Mouse (Mus musculus) kidney, postnatal 0 days (tissue): ENCODE measurements at regions not wholly inside any gene's neighbourhood (a gene's known extent, or its start where the extent isn't known, plus 50 kb on each side); places are given as distances from the start of the nearest gene placed in this dataset.

Experiments used
- ATAC-seq: fragments of 200-750 bp; cut with Nextera tagmentation; replicated peaks from 2 replicates; pipeline ENCODE4 v1.8.0; 2017; ENCODE audit warnings: low read depth, moderate number of reproducible peaks, moderate TSS enrichment, moderate library complexity; ENCODE audit not compliant: low FRiP score
- DNase-seq: peaks from one replicate; pipeline ENCODE4 v3.0.0-alpha.2; 2016; ENCODE audit warnings: low spot score
- H3K27ac ChIP-seq: fragments of 300-500 bp; sonication (generic); 2 replicates; pipeline ENCODE4 v1.5.1; 2014; ENCODE audit warnings: mild to moderate bottlenecking
- H3K27me3 ChIP-seq: fragments of 300-500 bp; sonication (generic); 2 replicates; pipeline ENCODE4 v1.6.1; 2014; ENCODE audit warnings: low read length, mixed read lengths; ENCODE audit not compliant: insufficient read depth
- H3K36me3 ChIP-seq: fragments of 300-500 bp; sonication (generic); 2 replicates; pipeline ENCODE4 v1.6.1; 2014; ENCODE audit warnings: low read length, mixed read lengths; ENCODE audit not compliant: insufficient read depth
- H3K4me1 ChIP-seq: fragments of 300-500 bp; sonication (generic); replicated peaks from 2 replicates; pipeline ENCODE4 v1.6.1; 2014; ENCODE audit warnings: antibody characterized with exemption, low read length, mixed read lengths; ENCODE audit not compliant: insufficient read depth
- H3K4me2 ChIP-seq: fragments of 300-500 bp; sonication (generic); 2 replicates; pipeline ENCODE4 v1.6.1; 2014; ENCODE audit warnings: mild to moderate bottlenecking, low read length, moderate library complexity, mixed read lengths
- H3K4me3 ChIP-seq: fragments of 300-500 bp; sonication (generic); replicated peaks from 2 replicates; pipeline ENCODE4 v1.5.1; 2014; ENCODE audit warnings: low read depth, low read length
- H3K9ac ChIP-seq: fragments of 300-500 bp; sonication (generic); 2 replicates; pipeline ENCODE4 v1.6.1; 2014; ENCODE audit warnings: low read depth, low read length
- H3K9me3 ChIP-seq: fragments of 300-500 bp; sonication (generic); replicated peaks from 2 replicates; pipeline ENCODE4 v1.6.1; 2016; ENCODE audit warnings: low read length, inconsistent platforms, mixed read lengths
- CTCF ChIP-seq: IDR thresholded peaks from 2 replicates; pipeline ENCODE4 v1.5.1; 2016; ENCODE audit warnings: antibody characterized with exemption, low read depth, mild to moderate bottlenecking, moderate library complexity
- WGBS: fragments of 180-500 bp; shearing (Covaris S2); extraction: QIAGEN DNeasy Blood & Tissue Kit; methylation state at CpG from one replicate; pipeline ENCODE4 v1.1.7; 2014; 5-methylcytosine and 5-hydroxymethylcytosine counted together

DNA sequence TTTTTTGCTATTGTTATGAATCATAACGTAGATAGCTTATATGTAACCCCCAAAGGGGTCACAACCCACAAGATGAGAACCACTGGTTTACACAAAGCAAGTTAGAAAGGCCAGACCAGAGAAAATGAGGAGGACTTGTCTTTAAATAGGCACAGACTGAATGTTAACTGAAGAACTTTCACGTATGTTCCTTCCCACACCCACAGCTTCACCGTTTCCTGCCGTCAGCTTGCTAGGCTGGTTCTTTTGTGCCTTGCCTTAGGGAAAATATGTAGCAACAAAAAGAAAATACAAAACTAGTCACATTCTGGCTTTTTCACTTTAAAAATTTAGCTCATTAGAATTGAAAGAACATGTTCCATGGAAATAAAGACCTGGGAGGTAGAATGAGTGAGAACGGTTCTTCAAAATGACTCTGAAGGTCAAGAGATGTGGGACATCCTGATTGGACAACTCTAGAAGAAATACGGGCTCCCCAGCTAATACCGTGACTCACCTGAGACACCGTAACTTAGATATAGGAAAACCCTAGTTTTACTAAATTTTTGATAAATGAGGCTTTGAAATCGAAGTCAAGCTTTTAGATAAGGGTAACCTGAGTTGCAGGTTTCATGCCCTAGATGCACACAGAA lies 57.2 kb upstream of the Gm47985 start:
- no peak for TF ChIP-seq CTCF
- Histone ChIP-seq H3K4me3 (no peak overlapping the region), H3K4me1 (no peaks in the 10 kb centered on the region), H3K4me2 (no peak overlapping the region), H3K27ac (no peak overlapping the region), H3K9ac (no peak overlapping the region), H3K36me3 (no peaks in the 10 kb centered on the region), H3K27me3 (no peaks in the 10 kb centered on the region), H3K9me3 (no peaks in the 10 kb centered on the region)
- WGBS, result 84% methylated on average over 9 of the region's 9 CpGs
- no peak for DNase-seq
- no peak for ATAC-seq

DNA sequence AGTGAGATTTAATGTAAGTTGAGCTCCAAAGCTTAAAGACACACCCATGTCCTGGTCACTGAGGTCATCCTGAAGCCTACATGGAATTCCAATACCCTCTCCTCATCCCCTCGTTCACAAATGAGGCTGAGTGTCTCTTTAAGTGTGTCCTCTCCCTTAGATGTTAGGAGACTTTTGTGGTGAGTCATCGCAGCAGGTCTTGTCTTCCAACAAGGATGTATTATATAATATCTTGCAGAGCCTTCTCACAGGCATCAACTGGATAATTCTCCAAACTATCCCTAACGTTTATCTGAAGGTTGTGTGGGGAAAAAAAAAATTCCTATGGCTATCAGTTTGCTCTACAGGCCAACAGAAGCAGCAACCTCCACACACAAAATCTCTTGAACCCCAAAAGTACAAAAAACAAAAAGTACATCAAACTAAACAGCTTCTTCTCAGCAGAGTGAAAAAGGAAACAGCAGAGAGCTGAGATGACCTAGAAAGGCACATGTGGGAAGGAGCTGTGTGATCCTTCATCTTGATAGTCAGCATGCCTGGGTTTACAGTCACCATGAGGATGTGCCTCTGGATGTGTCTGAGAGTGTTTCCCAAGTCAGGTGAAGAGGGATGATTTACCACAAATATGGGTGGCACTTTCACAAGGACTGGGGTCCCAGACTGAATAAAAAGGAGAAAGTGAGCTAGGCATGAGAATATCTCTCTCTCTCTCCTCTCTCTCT lies 56.4 kb upstream of the Gm47985 start:
- H3K27me3 ChIP-seq, result no peaks in the 10 kb centered on the region
- no peak overlapping the region for H3K4me3 ChIP-seq
- no peaks in the 10 kb centered on the region for H3K36me3 ChIP-seq
- WGBS, result 74% methylated on average over 3 of the region's 3 CpGs
- ATAC-seq, result no peak
- no peak for DNase-seq
- no peak overlapping the region for H3K27ac ChIP-seq
- no peaks in the 10 kb centered on the region for H3K4me1 ChIP-seq
- H3K4me2 ChIP-seq, result no peak overlapping the region
- H3K9ac ChIP-seq, result no peak overlapping the region
- TF ChIP-seq CTCF, result no peak
- H3K9me3 ChIP-seq, result no peaks in the 10 kb centered on the region

DNA sequence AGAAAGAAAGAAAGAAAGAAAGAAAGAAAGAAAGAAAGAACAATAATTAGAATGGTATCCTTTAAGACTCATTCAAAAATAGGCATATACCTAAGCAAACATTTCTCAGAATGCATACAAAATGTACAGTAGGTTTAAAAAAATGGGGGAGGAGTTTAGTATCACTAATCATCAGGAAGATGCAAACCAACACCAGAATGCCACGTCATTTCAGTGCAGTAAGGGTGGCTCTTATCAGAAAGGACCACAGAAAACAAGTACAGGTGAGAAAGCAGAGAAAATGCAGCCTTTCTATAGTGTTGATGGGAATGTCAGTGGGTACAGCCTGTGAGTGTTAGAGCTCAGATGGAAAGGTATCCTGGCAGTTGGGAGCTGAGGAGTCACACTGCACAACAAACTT lies 55.6 kb upstream of the Gm47985 start:
- no peaks in the 10 kb centered on the region for H3K4me1 ChIP-seq
- ATAC-seq (no peak), DNase-seq (no peak)
- H3K27me3 ChIP-seq, result no peaks in the 10 kb centered on the region
- H3K36me3 ChIP-seq, result no peaks in the 10 kb centered on the region
- WGBS, result 59% methylated on average over 1 of the region's 1 CpGs
- H3K9me3 ChIP-seq, result no peaks in the 10 kb centered on the region
- no peak overlapping the region for H3K9ac ChIP-seq
- H3K27ac ChIP-seq, result no peak overlapping the region
- TF ChIP-seq CTCF, result no peak
- H3K4me3 ChIP-seq, result no peak overlapping the region
- no peak overlapping the region for H3K4me2 ChIP-seq

DNA sequence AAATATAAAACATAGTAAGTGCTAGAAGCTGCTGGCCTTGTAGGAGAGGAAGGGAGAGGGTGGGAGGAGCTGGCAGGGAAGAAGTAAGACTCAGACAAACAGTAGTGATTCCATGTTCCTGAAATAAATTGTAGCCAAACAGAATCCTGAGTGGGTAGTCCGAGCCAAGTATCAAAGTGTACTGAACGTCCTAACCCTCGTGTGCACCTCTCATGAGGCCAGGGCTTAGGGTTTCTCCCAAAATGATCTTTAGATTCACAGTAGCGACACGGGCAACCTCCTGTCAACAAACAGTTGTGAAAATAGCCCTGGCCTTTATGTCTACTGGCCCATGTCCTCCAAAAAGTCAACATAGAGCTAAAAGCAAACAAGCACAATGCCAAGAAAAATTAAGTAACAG lies 54.3 kb upstream of the Gm47985 start:
- whole genome bisulfite sequencing, result 44% methylated on average over 5 of the region's 5 CpGs
- Histone ChIP-seq H3K9me3 (no peaks in the 10 kb centered on the region), H3K4me2 (no peak overlapping the region), H3K36me3 (no peaks in the 10 kb centered on the region), H3K4me1 (no peaks in the 10 kb centered on the region), H3K27ac (no peak overlapping the region), H3K9ac (no peak overlapping the region), H3K27me3 (no peaks in the 10 kb centered on the region), H3K4me3 (no peak overlapping the region)
- TF ChIP-seq CTCF, result no peak
- ATAC-seq (no peak), DNase-seq (no peak)

DNA sequence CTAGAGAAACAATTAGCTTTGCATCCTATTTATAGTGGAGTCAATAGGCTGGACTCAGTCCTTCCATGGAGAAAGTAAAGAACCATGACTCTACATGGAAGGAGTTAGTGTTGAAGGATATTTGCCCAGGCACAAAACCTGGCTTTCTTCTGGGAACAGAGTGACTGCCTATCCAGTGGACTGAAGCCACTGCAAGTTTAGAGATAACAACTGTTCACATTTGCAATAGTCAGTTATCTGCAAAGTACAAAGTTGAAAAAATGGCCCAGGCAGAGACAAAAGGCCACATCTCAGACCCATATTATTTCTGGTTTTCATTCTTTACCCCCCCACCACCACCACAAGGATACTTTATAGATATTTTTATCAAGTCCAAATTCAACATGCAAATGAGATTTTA lies 53.4 kb upstream of the Gm47985 start:
- no peaks in the 10 kb centered on the region for H3K9me3 ChIP-seq
- no peak for DNase-seq
- no peak for ATAC-seq
- no peak overlapping the region for H3K4me2 ChIP-seq
- H3K4me3 ChIP-seq, result no peak overlapping the region
- no peaks in the 10 kb centered on the region for H3K36me3 ChIP-seq
- H3K9ac ChIP-seq, result no peak overlapping the region
- TF ChIP-seq CTCF, result no peak
- no peak overlapping the region for H3K27ac ChIP-seq
- no peaks in the 10 kb centered on the region for H3K27me3 ChIP-seq
- no peaks in the 10 kb centered on the region for H3K4me1 ChIP-seq

DNA sequence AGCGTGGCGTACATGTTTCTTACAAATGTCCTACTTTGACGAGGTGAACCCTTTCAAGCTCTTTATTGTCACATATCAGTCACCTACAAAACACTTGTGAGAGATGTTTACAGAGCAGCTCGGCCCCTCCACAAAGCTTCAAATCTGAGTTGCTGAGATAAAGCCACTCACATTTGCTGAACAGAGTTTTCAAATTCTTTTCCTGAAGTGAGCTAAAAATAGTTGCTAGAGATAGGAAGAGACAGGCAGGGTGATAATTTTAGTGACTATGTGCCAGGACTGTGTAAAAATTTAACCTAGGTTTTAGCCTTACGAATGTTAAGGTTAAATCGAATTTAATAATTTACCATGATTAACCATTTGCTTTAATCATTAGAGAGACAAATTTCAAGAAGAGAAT lies 52.3 kb upstream of the Gm47985 start:
- Histone ChIP-seq H3K36me3 (no peaks in the 10 kb centered on the region), H3K27ac (peak overlapping the region; percentile 14; the same call in 1 of the 2 replicates), H3K9ac (no peak overlapping the region), H3K9me3 (no peaks in the 10 kb centered on the region), H3K4me1 (no peaks in the 10 kb centered on the region), H3K4me3 (no peak overlapping the region), H3K27me3 (no peaks in the 10 kb centered on the region), H3K4me2 (no peak overlapping the region)
- 64% methylated on average over 6 of the region's 6 CpGs for WGBS
- peak; percentile 32 for DNase-seq
- TF ChIP-seq CTCF, result no peak
- no peak for ATAC-seq
